Mouse (Mus musculus): ENCODE results near the gene Gm43552. TPM values are rescaled to one million over a fixed set of nuclear protein-coding genes. Genes with fewer than 3 reads are reported as not detected.
A peak's percentile ranks its signal among the peaks of the same experiment; 100 is the strongest.

Gm43552 gene
- polyA plus RNA-seq, 1 experiment: not detected

DNA sequence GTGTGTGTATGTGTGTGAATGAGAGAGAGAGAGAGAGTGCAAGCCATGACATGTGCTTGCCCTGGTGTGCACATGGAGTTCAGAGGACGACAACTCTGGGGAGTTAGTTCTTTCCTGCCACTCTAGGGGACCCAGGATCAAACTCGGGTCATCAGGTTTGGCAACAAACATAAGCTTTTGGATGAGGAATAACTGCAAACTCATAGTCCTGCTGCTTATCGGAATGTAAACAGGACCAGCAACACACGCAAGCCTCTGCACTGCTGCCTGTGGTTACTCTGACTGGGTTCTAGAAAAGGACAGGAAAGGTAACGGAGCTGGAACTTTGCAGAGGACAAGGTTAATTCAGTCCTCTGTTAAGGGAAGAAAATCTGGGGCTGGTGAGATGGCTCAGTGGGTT is 67.4 kb downstream of the Gm43552 start:
- TF ChIP-seq CTCF (IDR thresholded peaks at IDR 0.05; ENCODE audit: control insufficient read depth, insufficient read depth, low read length): no peak
- TF ChIP-seq POLR2A (IDR thresholded peaks at IDR 0.05; ENCODE audit: borderline replicate concordance, control insufficient read depth, low read depth, low read length): no peak
- WGBS: 88% methylated on average over 5 of the region's 5 CpGs
- no peak overlapping the region for H3K4me3 ChIP-seq (replicated peaks; ENCODE audit: control insufficient read depth, low read depth, low read length)
- no peaks in the 10 kb centered on the region; the same call in 1 of the 2 replicates for H3K4me1 ChIP-seq (ENCODE audit: control insufficient read depth, insufficient read depth, low read length)
- H3K27ac ChIP-seq (ENCODE audit: control insufficient read depth, insufficient read depth, low read depth, low read length, poor library complexity): no peak overlapping the region

DNA sequence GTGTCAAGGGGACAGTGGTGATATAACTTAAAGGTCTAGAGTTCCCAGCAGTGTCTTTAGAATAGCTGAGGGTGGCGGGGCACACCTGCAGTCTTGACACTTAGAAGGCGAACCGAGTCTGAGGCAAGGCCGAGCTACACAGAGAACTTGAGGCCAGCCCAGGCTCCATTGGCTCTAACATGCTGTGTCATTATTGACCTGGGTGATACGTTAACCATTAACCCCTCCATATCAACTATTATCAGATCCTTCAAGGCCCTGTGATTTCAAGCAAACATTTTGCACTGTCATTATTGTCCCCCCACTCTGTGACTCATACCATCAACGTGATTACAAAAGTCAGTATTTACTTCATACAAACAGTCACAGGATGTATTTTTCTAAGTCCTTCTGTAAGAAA is 68.4 kb downstream of the Gm43552 start:
- WGBS: 72% methylated on average over 6 of the region's 6 CpGs
- Histone ChIP-seq H3K4me1 (ENCODE audit: control insufficient read depth, insufficient read depth, low read length) (no peaks in the 10 kb centered on the region; the same call in 1 of the 2 replicates), H3K4me3 (replicated peaks; ENCODE audit: control insufficient read depth, low read depth, low read length) (no peak overlapping the region), H3K27ac (ENCODE audit: control insufficient read depth, insufficient read depth, low read depth, low read length, poor library complexity) (no peak overlapping the region)
- no peak for TF ChIP-seq CTCF (IDR thresholded peaks at IDR 0.05; ENCODE audit: control insufficient read depth, insufficient read depth, low read length)
- no peak for TF ChIP-seq POLR2A (IDR thresholded peaks at IDR 0.05; ENCODE audit: borderline replicate concordance, control insufficient read depth, low read depth, low read length)

- WGBS: 87% methylated on average over 8 of the region's 8 CpGs
- Histone ChIP-seq H3K4me1 (ENCODE audit: control insufficient read depth, insufficient read depth, low read length) (no peaks in the 10 kb centered on the region; the same call in 1 of the 2 replicates), H3K4me3 (replicated peaks; ENCODE audit: control insufficient read depth, low read depth, low read length) (no peak overlapping the region), H3K27ac (ENCODE audit: control insufficient read depth, insufficient read depth, low read depth, low read length, poor library complexity) (no peak overlapping the region)
- TF ChIP-seq POLR2A (IDR thresholded peaks at IDR 0.05; ENCODE audit: borderline replicate concordance, control insufficient read depth, low read depth, low read length) (no peak), CTCF (IDR thresholded peaks at IDR 0.05; ENCODE audit: control insufficient read depth, insufficient read depth, low read length) (no peak)
Measured at GRCm38 (mm10) chr5:65422803-65423202, 69.8 kb downstream of the Gm43552 start.

- Histone ChIP-seq H3K27ac (ENCODE audit: control insufficient read depth, insufficient read depth, low read depth, low read length, poor library complexity) (no peak overlapping the region), H3K4me3 (replicated peaks; ENCODE audit: control insufficient read depth, low read depth, low read length) (no peak overlapping the region), H3K4me1 (ENCODE audit: control insufficient read depth, insufficient read depth, low read length) (no peaks in the 10 kb centered on the region; the same call in 1 of the 2 replicates)
- WGBS: 61% methylated on average over 6 of the region's 6 CpGs
- no peak for TF ChIP-seq POLR2A (IDR thresholded peaks at IDR 0.05; ENCODE audit: borderline replicate concordance, control insufficient read depth, low read depth, low read length)
- no peak for TF ChIP-seq CTCF (IDR thresholded peaks at IDR 0.05; ENCODE audit: control insufficient read depth, insufficient read depth, low read length)
Measured at GRCm38 (mm10) chr5:65420822-65421221, 71.8 kb downstream of the Gm43552 start.

GRCm38 (mm10) chr5:65419136-65419535 is 73.5 kb downstream of the Gm43552 start:
- H3K4me3 ChIP-seq (replicated peaks; ENCODE audit: control insufficient read depth, low read depth, low read length): no peak overlapping the region
- H3K27ac ChIP-seq (ENCODE audit: control insufficient read depth, insufficient read depth, low read depth, low read length, poor library complexity): no peak overlapping the region
- TF ChIP-seq CTCF (IDR thresholded peaks at IDR 0.05; ENCODE audit: control insufficient read depth, insufficient read depth, low read length) (no peak), POLR2A (IDR thresholded peaks at IDR 0.05; ENCODE audit: borderline replicate concordance, control insufficient read depth, low read depth, low read length) (no peak)
- WGBS: 90% methylated on average over 10 of the region's 10 CpGs
- no peaks in the 10 kb centered on the region; the same call in 1 of the 2 replicates for H3K4me1 ChIP-seq (ENCODE audit: control insufficient read depth, insufficient read depth, low read length)

GRCm38 (mm10) chr5:65415653-65416458 is 76.8 kb downstream of the Gm43552 start:
- Histone ChIP-seq H3K4me1 (ENCODE audit: control insufficient read depth, insufficient read depth, low read length) (no peaks in the 10 kb centered on the region; the same call in 1 of the 2 replicates), H3K27ac (ENCODE audit: control insufficient read depth, insufficient read depth, low read depth, low read length, poor library complexity) (no peak overlapping the region), H3K4me3 (replicated peaks; ENCODE audit: control insufficient read depth, low read depth, low read length) (no peak overlapping the region)
- TF ChIP-seq POLR2A (IDR thresholded peaks at IDR 0.05; ENCODE audit: borderline replicate concordance, control insufficient read depth, low read depth, low read length): no peak
- no peak for TF ChIP-seq CTCF (IDR thresholded peaks at IDR 0.05; ENCODE audit: control insufficient read depth, insufficient read depth, low read length)
- 73% methylated on average over 26 of the region's 26 CpGs for WGBS

DNA sequence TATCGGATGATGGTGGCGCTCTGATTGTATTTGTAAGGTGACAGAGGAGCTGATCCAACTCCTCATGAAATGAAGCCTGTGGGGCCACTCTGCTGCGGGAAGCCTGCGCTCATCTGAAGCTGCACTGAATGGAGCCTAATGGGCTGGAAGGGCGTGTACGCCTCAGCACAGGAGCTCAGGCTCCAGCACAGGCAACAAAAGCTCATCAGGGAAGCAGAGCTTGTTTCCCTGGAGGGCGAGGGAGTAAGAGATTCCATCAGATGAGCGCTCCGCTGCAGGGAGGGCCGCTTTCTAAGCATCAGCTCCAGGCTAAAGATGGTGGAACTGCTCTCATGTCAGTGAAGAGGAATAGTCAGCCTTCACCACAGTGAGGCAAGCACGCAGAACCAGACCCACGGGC is 84.6 kb downstream of the Gm43552 start:
- Histone ChIP-seq H3K4me3 (replicated peaks; ENCODE audit: control insufficient read depth, low read depth, low read length) (no peak overlapping the region), H3K4me1 (ENCODE audit: control insufficient read depth, insufficient read depth, low read length) (no peaks in the 10 kb centered on the region), H3K27ac (ENCODE audit: control insufficient read depth, insufficient read depth, low read depth, low read length, poor library complexity) (no peak overlapping the region)
- 94% methylated on average over 12 of the region's 12 CpGs for WGBS
- TF ChIP-seq POLR2A (IDR thresholded peaks at IDR 0.05; ENCODE audit: borderline replicate concordance, control insufficient read depth, low read depth, low read length) (no peak), CTCF (IDR thresholded peaks at IDR 0.05; ENCODE audit: control insufficient read depth, insufficient read depth, low read length) (no peak)

DNA sequence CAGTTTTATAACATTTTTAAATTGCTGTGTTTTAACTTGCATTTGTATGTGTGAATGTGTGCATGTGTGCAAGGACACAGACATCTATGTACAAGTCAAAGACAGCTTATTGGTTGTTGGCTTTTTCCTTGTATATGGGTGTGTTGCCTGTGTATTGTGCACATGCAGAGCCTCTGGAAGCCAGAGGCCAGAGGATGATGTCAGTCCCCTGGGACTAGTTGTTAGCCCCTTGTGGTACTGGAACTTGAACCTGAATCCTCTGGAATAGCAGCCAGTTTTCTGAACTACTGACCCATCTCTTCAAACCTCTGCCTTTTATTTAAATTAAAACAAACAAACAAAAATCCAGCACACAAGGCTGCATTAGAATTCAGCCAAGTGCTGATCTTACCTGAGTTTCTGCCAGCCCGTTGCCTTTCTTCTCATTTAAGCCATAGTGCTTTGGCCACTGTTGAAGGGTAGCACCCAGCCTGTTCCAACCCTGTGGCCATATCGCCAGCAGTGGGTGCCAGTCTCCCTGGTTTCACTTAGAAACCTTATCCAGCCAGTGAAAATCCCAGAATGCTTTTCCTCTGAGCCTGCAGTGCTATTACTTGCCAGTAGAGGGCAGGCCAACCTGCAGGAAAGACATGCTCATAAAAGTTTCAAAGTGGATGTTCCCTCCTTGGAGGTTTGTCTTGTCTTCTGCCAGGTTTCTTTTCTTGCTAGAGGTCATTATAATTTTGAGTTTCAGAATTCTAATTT is 91.2 kb downstream of the Gm43552 start:
- Histone ChIP-seq H3K4me1 (ENCODE audit: control insufficient read depth, insufficient read depth, low read length) (no peaks in the 10 kb centered on the region), H3K4me3 (replicated peaks; ENCODE audit: control insufficient read depth, low read depth, low read length) (no peak overlapping the region), H3K27ac (ENCODE audit: control insufficient read depth, insufficient read depth, low read depth, low read length, poor library complexity) (no peak overlapping the region)
- 18% methylated on average over 2 of the region's 2 CpGs for WGBS
- peak; percentile 72 for TF ChIP-seq CTCF (IDR thresholded peaks at IDR 0.05; ENCODE audit: control insufficient read depth, insufficient read depth, low read length)
- no peak for TF ChIP-seq POLR2A (IDR thresholded peaks at IDR 0.05; ENCODE audit: borderline replicate concordance, control insufficient read depth, low read depth, low read length)

All from bone marrow, adult 2 months (tissue).